Mouse (Mus musculus) neural tube, embryonic 11.5 days (tissue): ENCODE results near the gene Mis12. TPM values are rescaled to one million over a fixed set of nuclear protein-coding genes. Genes with fewer than 3 reads are reported as not detected.

ENCODE experiments used
- ATAC-seq: fragments of 200-750 bp; cut with Nextera tagmentation; 2 replicates; pipeline ENCODE4 v1.8.0; 2017; ENCODE audit warnings: moderate number of reproducible peaks, mild to moderate bottlenecking, moderate TSS enrichment, moderate library complexity; ENCODE audit not compliant: insufficient read depth, low FRiP score, low TSS enrichment
- DNase-seq: peaks from one replicate; pipeline ENCODE4 v3.0.0-alpha.2; 2015; ENCODE audit warnings: low spot score
- H3K27ac ChIP-seq: fragments of 300-500 bp; sonication (generic); 2 replicates; pipeline ENCODE4 v1.5.1; 2014; ENCODE audit warnings: low read depth, mild to moderate bottlenecking, low read length
- H3K27me3 ChIP-seq: fragments of 300-500 bp; sonication (generic); 2 replicates; pipeline ENCODE4 v1.6.1; 2014; ENCODE audit warnings: mild to moderate bottlenecking, low read length, mixed read lengths; ENCODE audit not compliant: control insufficient read depth, insufficient read depth
- H3K36me3 ChIP-seq: fragments of 300-500 bp; sonication (generic); 2 replicates; pipeline ENCODE4 v1.6.1; 2014; ENCODE audit warnings: mild to moderate bottlenecking, low read length, moderate library complexity, mixed read lengths; ENCODE audit not compliant: control insufficient read depth, insufficient read depth
- H3K4me1 ChIP-seq: fragments of 300-500 bp; sonication (generic); 2 replicates; pipeline ENCODE4 v1.6.1; 2014; ENCODE audit warnings: low read length, mixed read lengths; ENCODE audit not compliant: control insufficient read depth, insufficient read depth
- H3K4me2 ChIP-seq: fragments of 300-500 bp; sonication (generic); 2 replicates; pipeline ENCODE4 v1.6.1; 2014; ENCODE audit warnings: low read depth, mild to moderate bottlenecking, moderate library complexity
- H3K4me3 ChIP-seq: fragments of 300-500 bp; sonication (generic); 2 replicates; pipeline ENCODE4 v1.5.1; 2014; ENCODE audit warnings: low read depth, low read length
- H3K9ac ChIP-seq: fragments of 300-500 bp; sonication (generic); 2 replicates; pipeline ENCODE4 v1.6.1; 2014; ENCODE audit warnings: mild to moderate bottlenecking, low read length
- H3K9me3 ChIP-seq: fragments of 300-500 bp; sonication (generic); 2 replicates; pipeline ENCODE4 v1.6.1; 2016; ENCODE audit warnings: low read length; ENCODE audit not compliant: control insufficient read depth
- WGBS: fragments of 180-500 bp; shearing (Covaris S2); extraction: QIAGEN DNeasy Blood & Tissue Kit; methylation state at CpG from one replicate; pipeline ENCODE4 v1.1.7; 2014; 5-methylcytosine and 5-hydroxymethylcytosine counted together
- polyA plus RNA-seq: library from polyadenylated mRNA; unstranded; fragments of >200 nt; fragmentation: Nextera tagmentation; extraction: Ambion mirVana; gene quantifications from 2 replicates; pipeline ENCODE4 v1.2.1, GENCODE M21; 2014

Mis12 gene
- polyA plus RNA-seq, 1 experiment from 2014 or later = 51.8 TPM

- Histone ChIP-seq H3K4me3 (no peak overlapping the region), H3K36me3 (peaks cover 8% of the 10 kb centered on the region; the same call in 1 of the 2 replicates), H3K9me3 (no peaks in the 10 kb centered on the region), H3K9ac (no peak overlapping the region), H3K4me2 (no peak overlapping the region), H3K27me3 (no peaks in the 10 kb centered on the region), H3K27ac (no peak overlapping the region), H3K4me1 (peaks cover 3% of the 10 kb centered on the region; the same call in 1 of the 2 replicates)
- no peak for ATAC-seq
- 97% methylated on average over 6 of the region's 6 CpGs for WGBS
- no peak for DNase-seq
Observed at GRCm38 (mm10) chr11:71007026-71007425, 12.4 kb upstream of the Mis12 start.

GRCm38 (mm10) chr11:71007831-71008230 is 11.6 kb upstream of the Mis12 start:
- Histone ChIP-seq H3K9me3 (no peaks in the 10 kb centered on the region), H3K9ac (no peak overlapping the region), H3K4me1 (peaks cover 3% of the 10 kb centered on the region; the same call in 1 of the 2 replicates), H3K27me3 (no peaks in the 10 kb centered on the region), H3K4me3 (no peak overlapping the region), H3K4me2 (no peak overlapping the region), H3K36me3 (peaks cover 8% of the 10 kb centered on the region; the same call in 1 of the 2 replicates), H3K27ac (no peak overlapping the region)
- no peak for ATAC-seq
- DNase-seq = no peak
- WGBS = 91% methylated on average over 7 of the region's 7 CpGs

GRCm38 (mm10) chr11:71008321-71008720 is 11.1 kb upstream of the Mis12 start:
- Histone ChIP-seq H3K4me2 (no peak overlapping the region), H3K9ac (no peak overlapping the region), H3K4me1 (no peaks in the 10 kb centered on the region; the same call in 1 of the 2 replicates), H3K4me3 (no peak overlapping the region), H3K9me3 (no peaks in the 10 kb centered on the region), H3K27me3 (no peaks in the 10 kb centered on the region), H3K27ac (no peak overlapping the region), H3K36me3 (peaks cover 8% of the 10 kb centered on the region; the same call in 1 of the 2 replicates)
- no peak for DNase-seq
- no peak for ATAC-seq
- WGBS = 93% methylated on average over 3 of the region's 3 CpGs

- H3K4me2 ChIP-seq = no peak overlapping the region
- DNase-seq (no peak), ATAC-seq (no peak)
- no peaks in the 10 kb centered on the region for H3K9me3 ChIP-seq
- no peaks in the 10 kb centered on the region for H3K4me1 ChIP-seq
- H3K36me3 ChIP-seq = peaks cover 8% of the 10 kb centered on the region; the same call in 1 of the 2 replicates
- WGBS = 94% methylated on average over 7 of the region's 7 CpGs
- no peak overlapping the region for H3K9ac ChIP-seq
- H3K27ac ChIP-seq = no peak overlapping the region
- no peak overlapping the region for H3K4me3 ChIP-seq
- H3K27me3 ChIP-seq = no peaks in the 10 kb centered on the region
Observed at GRCm38 (mm10) chr11:71012743-71013142, 6.7 kb upstream of the Mis12 start.

- WGBS = 90% methylated on average over 1 of the region's 1 CpGs
- Histone ChIP-seq H3K9me3 (no peaks in the 10 kb centered on the region), H3K36me3 (peaks cover 2% of the 10 kb centered on the region; the same call in 1 of the 2 replicates), H3K27me3 (no peaks in the 10 kb centered on the region), H3K9ac (no peak overlapping the region), H3K27ac (no peak overlapping the region), H3K4me3 (no peak overlapping the region), H3K4me2 (no peak overlapping the region), H3K4me1 (peaks cover 9% of the 10 kb centered on the region; the same call in 1 of the 2 replicates)
- DNase-seq = no peak
- no peak for ATAC-seq
Observed at GRCm38 (mm10) chr11:71017051-71017450, 2.4 kb upstream of the Mis12 start.

DNA sequence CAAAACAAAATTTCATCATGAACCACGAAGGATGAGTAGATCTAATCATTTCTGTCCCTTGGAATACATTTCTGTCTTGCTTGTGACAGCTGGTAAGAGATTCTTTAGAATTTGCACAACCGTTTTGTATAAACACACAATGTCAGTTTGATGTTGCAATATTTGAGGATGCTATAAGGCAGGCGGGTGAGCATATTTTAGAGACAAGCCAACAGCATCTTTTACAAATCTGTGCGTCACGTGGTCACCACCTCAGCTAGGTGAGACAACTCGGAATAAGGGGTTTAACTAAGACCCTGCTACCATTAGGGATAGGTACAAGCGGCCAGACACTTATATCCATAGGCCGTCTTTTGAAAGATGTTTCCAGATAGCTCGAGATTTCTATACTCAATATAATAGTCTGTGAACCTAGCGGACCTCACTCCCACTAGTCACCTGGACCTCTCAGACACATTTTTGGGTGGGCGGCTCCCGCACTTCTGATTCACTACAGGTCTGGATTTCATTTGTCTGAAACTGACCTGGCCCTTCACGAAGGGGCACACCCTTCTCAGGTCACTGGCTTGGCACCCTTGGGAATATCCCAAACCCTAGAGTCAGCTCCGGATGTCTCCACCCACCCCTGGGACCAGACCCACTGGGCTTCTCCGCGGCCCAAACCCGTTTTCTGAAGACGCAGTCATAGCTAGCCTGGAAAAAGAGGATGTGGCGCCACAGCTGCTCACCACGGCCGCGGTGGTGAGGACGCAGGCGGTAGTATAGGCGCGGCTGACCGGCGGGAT is 803 bp upstream of the Mis12 start:
- H3K4me2 ChIP-seq = peak overlapping the region; percentile 50
- DNase-seq (no peak), ATAC-seq (peak; percentile 29)
- peaks cover 9% of the 10 kb centered on the region; the same call in 1 of the 2 replicates for H3K4me1 ChIP-seq
- 6% methylated on average over 28 of the region's 28 CpGs for WGBS
- peak overlapping the region; percentile 93 for H3K9ac ChIP-seq
- peaks cover 2% of the 10 kb centered on the region; the same call in 1 of the 2 replicates for H3K36me3 ChIP-seq
- H3K27me3 ChIP-seq = no peaks in the 10 kb centered on the region
- no peaks in the 10 kb centered on the region for H3K9me3 ChIP-seq
- H3K27ac ChIP-seq = 0 out of 2 replicates have a peak overlapping the region, but pooled peaks have one; percentile 68
- H3K4me3 ChIP-seq = peak overlapping the region; percentile 78

DNA sequence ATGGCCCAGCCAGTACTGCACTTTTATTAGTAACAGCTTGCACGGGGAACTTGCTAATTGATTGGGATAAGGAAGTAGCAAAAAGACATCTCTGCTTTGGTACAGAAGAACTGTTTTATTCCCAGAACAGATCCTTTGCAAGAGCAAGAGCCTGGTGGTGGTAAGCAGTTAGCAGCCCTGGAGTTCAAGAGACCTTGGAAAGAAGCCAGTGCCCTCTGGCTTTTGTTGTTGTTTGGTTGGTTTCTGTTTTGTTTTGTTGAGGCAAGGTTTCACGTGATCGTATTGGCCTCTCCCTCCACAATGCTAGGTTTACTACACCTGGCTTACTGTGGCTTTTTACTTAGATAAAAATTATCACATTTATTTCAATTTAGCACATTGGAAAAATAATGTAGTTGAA is 8.9 kb downstream of the Mis12 start:
- Histone ChIP-seq H3K27me3 (no peaks in the 10 kb centered on the region), H3K9me3 (no peaks in the 10 kb centered on the region), H3K36me3 (peaks cover 14% of the 10 kb centered on the region), H3K27ac (no peak overlapping the region), H3K9ac (no peak overlapping the region), H3K4me2 (no peak overlapping the region), H3K4me3 (no peak overlapping the region), H3K4me1 (0 out of 2 replicates have a peak, but pooled peaks cover 6% of the 10 kb centered on the region)
- DNase-seq = no peak
- WGBS = 77% methylated on average over 3 of the region's 3 CpGs
- no peak for ATAC-seq

GRCm38 (mm10) chr11:71029403-71030118 is 10.2 kb downstream of the Mis12 start:
- WGBS = 80% methylated on average over 3 of the region's 3 CpGs

More at GRCm38 (mm10) chr11:71029403-71030118, 10.2 kb downstream of the Mis12 start:
- no peak overlapping the region for H3K4me2 ChIP-seq
- DNase-seq (no peak), ATAC-seq (no peak)
- H3K27ac ChIP-seq = no peak overlapping the region
- H3K36me3 ChIP-seq = peaks cover 12% of the 10 kb centered on the region
- H3K4me3 ChIP-seq = no peak overlapping the region
- H3K4me1 ChIP-seq = 0 out of 2 replicates have a peak, but pooled peaks cover 6% of the 10 kb centered on the region
- no peak overlapping the region for H3K9ac ChIP-seq
- H3K9me3 ChIP-seq = no peaks in the 10 kb centered on the region
- no peaks in the 10 kb centered on the region for H3K27me3 ChIP-seq
